Mouse (Mus musculus) yolk sac, embryonic 10.5 days (tissue): ENCODE measurements around the gene Arfip1.

Experiments used
- DNase-seq: peaks from one replicate; pipeline ENCODE4 v3.0.0-alpha.2; 2017; ENCODE audit warnings: low spot score

Gene Arfip1

DNA sequence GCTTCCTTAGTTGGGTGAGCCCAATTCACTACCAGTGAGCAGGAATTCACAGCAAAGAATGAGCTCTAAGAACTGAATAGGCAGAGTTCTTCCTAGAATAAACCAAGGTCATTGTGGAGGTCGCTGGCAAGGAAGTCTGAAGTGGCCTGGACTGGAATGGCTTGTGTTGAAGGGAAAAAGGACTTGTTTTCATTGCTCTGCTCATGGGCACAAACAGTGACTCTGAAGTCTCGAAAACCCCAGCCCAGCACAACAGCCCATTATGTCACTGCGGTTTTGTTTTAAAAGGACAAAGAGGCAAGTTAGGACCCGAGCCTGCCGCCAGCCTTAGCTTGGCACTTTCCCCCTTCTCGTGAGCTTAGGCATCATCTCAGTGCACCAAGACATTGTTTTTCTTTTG, 93.7 kb downstream of the Arfip1 start:
- no peak for DNase-seq

DNA sequence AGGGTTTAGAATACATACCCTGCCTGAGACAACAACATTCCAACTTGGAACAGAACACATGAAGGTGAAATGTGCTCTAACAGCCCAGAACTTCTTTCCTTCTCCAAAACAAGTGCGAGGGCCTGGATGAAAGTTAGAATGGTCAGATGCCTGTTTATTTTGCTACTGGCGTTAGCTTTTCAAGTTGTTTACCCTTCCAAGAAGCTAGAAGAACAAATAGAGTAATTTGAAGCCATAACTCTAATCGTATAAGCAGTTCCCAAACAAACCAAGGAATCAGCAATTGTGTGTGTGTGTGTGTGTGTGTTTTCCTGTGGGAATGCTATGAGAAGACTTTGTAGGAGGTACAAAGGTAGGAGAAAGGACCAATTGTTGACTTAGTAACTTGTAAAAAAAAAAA, 97.5 kb downstream of the Arfip1 start:
- no peak for DNase-seq

GRCm38 (mm10) chr3:84484333-84484732, 98.1 kb downstream of the Arfip1 start:
- no peak for DNase-seq

DNA sequence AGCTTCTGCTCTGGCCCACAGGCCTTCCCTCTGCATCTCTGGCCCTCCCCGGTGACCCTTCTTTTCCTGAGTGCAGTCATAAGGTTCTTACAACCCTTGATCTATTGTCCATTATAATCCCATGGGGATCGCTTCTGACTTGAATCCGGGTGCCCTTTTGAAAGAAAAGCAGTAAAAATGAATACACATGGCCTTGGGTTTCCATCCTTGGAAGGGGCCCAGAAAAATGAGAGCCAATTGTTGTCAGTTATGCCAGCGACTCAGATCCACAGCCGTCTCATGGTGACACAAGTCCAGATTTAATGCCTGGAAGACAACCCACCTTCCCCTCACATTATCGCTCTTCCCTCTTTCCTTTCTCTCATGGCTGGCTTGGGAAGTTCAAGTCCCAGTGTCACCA, 100.3 kb downstream of the Arfip1 start:
- no peak for DNase-seq

GRCm38 (mm10) chr3:84481104-84481503, 101.3 kb downstream of the Arfip1 start:
- no peak for DNase-seq

DNA sequence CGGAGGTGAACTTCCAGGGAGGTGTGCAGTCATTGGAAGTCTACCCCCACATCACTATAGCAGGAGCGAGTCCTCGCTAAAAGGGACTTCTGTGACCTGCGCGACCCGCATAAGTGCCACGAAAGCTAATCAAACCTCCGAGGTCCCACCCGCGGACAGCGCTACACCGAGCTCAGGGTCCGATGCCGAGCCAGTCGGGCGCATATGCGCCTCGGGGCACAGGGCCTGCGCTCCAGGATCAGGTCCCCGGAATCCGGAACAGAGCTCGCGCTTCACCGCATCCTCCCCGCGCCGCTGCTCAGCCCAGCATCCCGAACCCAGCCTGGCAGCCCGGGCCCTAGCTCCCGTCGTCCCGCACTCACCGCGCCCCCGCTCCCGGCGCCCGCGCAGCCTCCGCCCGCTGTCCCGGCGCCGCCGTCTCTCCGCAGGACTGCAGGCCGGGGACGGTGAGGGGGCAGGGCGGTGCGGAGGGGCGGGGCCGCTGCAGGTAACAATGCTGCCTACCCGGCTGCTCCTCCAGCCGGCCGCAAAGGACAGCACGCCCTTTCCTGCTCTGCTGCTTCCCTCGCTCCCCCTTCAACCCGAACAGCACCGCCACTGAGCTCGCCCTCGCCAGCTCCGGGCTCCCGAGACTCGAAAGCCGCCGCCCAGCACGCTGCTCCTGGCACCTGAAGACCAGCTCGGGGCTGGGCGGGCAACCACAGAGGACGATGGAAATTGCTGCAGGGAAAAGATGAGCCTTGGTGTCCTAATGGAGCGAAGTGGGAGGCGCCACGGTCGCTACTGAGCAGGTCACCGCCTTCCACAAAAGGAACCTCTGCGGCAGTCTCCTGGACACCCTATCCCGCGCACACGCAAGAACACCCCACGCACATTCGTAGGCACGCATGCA, 102.2 kb downstream of the Arfip1 start, which contains the start of gene Fhdc1:
Gene Fhdc1 (minus strand): TSS at position 424 of the 892 bp plus-strand sequence.
- DNase-seq = peak; percentile 88

- peak; percentile 44 for DNase-seq
Observed at GRCm38 (mm10) chr3:84479293-84480005, 103.0 kb downstream of the Arfip1 start.

DNA sequence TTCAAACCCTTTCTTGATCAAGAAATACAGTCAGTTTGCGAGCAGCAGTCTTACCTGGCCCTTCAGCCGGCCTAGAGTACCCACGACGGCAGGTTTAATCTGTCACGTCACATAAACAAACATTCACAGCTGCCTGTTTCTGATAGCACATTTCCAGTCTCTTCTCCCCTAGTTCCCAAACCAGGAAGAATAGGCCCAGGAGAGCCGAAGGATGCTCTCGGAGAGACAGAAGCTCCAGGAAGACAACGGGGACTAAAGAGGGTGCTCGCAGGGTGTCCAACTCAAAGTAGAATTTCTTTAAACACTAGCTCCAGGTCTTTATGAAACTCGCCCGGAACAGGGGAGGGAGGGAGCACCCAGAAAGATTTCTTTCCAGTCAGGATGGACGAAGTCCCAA, 103.5 kb downstream of the Arfip1 start:
- DNase-seq = no peak

GRCm38 (mm10) chr3:84478195-84478594, 104.2 kb downstream of the Arfip1 start:
- no peak for DNase-seq

DNA sequence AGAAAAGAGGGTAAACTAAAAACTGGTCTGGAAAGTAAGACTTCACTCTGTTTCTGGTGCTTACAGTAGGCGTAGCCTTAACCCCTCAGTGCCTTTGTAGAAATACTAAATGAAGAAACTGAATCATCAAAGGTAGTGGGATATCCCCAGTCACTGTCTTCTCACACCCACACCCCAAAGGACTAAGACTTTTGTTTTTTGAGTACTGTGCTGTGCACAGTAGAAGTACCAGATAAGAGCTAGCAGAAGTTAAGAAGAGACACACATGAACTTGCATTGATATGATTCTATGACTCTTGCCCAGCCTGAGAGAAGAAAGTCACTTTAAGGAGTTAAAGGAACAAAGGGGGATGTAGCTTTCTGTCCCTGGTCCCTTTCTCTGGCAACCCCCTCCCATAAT, 104.9 kb downstream of the Arfip1 start:
- no peak for DNase-seq

- no peak for DNase-seq
Observed at GRCm38 (mm10) chr3:84474981-84475775, 107.2 kb downstream of the Arfip1 start.

DNA sequence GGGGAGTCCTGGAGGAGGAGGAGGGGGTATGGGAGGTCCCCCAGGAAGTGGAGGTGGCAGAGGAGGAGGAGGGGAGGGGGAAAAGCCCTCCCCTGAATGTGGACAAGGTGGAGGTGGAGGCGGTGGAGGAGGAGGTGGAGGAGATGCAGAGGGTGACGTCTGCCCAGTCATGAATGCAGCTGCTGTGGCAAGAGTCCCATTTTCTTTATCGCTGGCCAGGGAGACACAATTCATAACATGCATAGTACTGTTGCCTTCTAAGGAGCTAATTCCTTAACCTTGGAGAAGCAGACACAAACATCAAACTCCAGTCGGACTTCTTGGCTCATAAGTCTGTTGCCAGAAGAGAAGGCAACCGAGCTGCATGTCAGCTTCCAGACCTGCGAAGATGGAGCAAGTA, 108.0 kb downstream of the Arfip1 start:
- DNase-seq = no peak

- DNase-seq = no peak
Observed at GRCm38 (mm10) chr3:84472955-84473354, 109.5 kb downstream of the Arfip1 start.

DNA sequence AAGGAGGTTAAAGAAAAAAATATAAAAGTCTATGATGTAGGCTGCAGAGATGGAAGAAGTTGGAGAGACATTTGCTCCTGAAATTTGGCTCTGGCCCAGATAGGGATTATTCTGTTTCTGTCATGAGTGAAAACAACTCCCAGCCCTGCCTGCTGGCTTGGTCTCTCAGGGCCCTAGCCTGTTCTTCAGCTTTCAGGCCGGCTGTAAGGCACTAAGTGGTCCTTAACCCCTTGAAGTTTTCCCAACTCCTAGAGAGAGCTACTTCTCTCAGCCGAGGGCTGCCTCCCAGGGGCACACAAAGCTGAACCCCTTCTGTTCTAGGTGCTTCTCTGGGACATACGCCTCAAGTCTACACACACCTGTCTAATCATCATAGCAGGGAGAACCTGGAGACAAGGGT, 109.9 kb downstream of the Arfip1 start:
- no peak for DNase-seq

DNA sequence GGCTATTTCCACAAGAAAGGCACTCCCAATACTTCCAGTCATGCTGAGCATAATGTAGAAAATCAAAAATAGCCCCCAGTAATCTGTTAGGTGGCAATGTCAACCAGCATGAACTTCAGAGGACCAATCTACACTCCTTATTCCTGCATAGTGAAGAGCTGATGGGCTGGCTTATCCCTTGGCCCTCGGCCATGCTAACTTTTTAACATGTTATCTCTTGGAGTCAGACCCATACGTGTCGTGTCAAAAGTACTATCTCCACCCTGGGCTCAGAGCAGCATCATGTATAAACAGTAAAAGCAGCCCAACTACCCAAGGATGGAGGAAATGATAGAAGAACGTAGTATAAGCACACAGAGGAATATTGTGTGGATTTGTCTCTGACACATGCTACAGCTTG, 111.3 kb downstream of the Arfip1 start:
- DNase-seq = no peak

DNA sequence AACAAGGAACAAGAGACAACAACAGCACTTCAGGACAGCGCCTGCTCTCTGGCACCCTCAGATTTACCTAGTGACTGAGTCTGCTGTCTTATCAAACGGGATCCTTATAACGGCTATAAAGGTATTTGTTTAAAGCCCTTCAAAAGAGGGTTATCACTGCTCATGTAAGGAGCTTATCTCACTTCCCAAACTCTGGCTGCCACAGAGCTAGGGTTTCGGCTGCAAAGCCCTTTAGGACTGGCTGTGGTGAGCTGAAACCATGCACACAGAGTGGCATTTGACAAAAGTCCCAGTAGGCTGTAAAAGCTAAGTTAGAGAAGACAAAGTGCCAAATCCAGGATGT, 114.3 kb downstream of the Arfip1 start:
- no peak for DNase-seq

DNA sequence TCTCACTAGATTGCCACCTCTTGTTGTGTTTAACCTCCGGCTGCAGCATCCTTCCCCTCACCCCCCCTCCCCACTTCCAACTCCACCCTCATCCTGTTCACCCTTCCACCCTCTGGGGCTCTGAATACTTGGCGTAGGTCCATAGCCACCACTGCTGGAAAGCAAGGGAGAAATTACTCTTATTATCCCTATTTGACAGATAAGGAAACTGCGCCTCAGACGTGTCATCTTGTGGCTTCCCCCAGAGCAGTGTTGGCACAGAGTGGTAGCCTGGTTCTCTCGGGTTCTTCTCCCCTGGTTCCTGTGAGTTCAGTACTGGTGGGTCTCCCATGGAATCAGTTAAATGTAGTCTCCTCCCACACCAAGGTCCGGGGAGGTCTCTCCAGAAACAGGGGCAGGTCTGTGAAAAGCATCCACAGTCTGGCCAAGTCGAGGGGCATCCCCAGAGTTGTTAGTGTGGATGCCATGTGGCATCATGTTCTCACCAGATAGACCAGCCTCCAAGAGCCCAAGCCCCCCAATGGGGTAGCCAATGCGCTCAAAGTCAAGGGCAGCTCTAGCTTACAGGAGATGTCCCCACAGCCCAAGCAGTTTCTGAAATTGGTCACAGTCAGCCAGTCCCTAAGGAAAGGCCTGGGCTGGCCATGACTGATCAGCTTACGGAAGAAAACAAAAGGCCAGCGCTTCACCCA, 114.9 kb downstream of the Arfip1 start:
- no peak for DNase-seq

DNA sequence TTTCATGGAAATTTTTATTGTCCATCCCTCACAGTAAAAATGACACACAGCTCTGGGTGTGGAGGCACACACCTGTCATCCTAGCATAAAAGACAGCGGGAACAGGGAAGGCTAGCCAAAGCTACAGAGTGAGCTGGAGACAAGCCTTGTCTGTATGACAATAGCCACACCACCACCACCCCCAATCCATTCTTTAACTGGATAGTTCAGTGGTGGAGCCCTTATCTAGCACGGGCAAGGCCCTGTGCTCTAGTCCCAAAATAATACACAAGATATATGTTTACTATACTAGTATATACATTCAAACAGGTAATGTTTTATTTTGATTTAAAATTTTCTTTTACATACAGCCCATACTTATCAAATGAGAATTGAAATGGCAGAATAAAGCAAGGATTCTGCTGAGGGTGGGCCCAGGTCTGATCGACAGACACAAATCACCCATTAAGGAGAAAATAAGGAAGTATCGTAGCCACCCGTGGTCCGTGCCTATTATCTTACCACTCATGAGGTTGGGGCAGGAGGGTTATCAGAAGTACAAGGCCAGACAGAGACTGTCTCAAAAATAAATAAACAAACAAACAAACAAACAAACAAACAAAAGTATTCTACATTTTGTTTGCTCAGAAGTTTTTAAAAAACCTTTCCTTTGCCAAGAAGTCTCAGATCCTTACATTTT, 116.5 kb downstream of the Arfip1 start:
- DNase-seq = no peak

DNA sequence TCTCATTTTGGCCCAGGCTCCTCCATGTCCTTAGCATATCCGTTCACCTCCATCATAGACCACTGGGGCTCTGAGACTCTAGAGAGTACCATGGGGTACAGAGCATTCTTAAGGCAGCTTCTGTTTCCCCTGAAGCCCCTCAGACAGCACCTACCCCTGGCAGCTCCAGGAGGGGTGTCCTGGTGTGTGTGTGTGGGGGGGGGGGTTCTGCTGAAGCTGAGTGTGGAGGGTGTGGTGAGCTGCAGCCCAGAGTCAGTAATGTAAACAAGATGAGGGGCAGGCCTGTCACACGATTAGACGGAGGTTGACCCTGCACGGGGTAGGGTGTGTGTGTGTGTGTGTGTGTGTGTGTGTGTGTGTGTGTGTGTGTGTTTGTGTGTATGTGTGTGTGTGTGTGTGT, 120.7 kb downstream of the Arfip1 start:
- peak; percentile 62 for DNase-seq

DNA sequence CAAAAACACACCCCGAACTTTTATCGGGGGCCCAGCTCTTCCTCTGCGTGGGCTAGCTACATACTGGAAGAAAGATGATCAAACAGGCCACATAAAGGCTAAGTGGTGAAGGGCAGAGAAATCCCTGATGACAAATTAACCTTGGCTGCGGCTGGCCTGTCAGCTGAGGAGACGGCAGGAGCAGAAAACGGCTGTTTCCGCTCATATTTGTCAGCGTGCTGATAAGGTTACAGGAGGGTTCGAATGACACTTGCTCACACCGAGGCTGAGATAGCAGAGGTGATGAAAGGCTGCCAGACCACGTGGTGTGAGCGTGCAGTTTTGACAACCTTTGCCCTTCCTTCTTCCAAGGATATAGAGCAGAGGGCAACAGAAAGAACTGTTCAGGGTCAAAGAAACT, 121.5 kb downstream of the Arfip1 start:
- DNase-seq = peak; percentile 90

GRCm38 (mm10) chr3:84460499-84460898, 121.9 kb downstream of the Arfip1 start:
- no peak for DNase-seq
